In genomic region chr10:95323393-95324277, GRCm38 (mm10) we compare ENCODE assay signal across 1 mouse cellular context.
TF ChIP-seq lines count a peak whose summit lies in the region.

Gene Cradd (minus strand): TSS chr10:95324133.

TF ChIP-seq in CH12.LX, 34 proteins besides CTCF, POLR2A, EP300 and RAD21 (continued from another document):
- TF ChIP-seq JUN (IDR thresholded peaks at IDR 0.05; ENCODE audit: insufficient read depth, low read depth, low read length) (peak; percentile 35; the same call in 1 of the 2 replicates), ELF1 (IDR thresholded peaks at IDR 0.05; ENCODE audit: low read depth, low read length) (peak; percentile 97), CHD2 (IDR thresholded peaks at IDR 0.05; ENCODE audit: low read length) (peak; percentile 44; the same call in 1 of the 2 replicates), IRF4 (IDR thresholded peaks at IDR 0.05; ENCODE audit: low read depth, low read length) (0 out of 2 replicates have a peak, but pooled peaks have one; percentile 27), NELFE (IDR thresholded peaks at IDR 0.05; ENCODE audit: low read depth, low read length) (peak; percentile 77), CHD1 (IDR thresholded peaks at IDR 0.05; ENCODE audit: low read depth, low read length) (peak; percentile 83), MAFK (IDR thresholded peaks at IDR 0.05; ENCODE audit: insufficient replicate concordance, low read length) (0 out of 2 replicates have a peak, but pooled peaks have one; percentile 9), ZKSCAN1 (IDR thresholded peaks at IDR 0.05; ENCODE audit: borderline replicate concordance, low read depth, low read length) (no peak), E2F4 (IDR thresholded peaks at IDR 0.05; ENCODE audit: insufficient replicate concordance, low read depth, low read length) (peak; percentile 90), MYC (IDR thresholded peaks at IDR 0.05; ENCODE audit: low read depth, low read length) (peak; percentile 66; the same call in 1 of the 2 replicates), MAZ (IDR thresholded peaks at IDR 0.05; ENCODE audit: low read depth, low read length) (0 out of 2 replicates have a peak, but pooled peaks have one; percentile 22), ETS1 (conservative IDR thresholded peaks at IDR 0.05; ENCODE audit: low read depth, low read length) (no peak; the same call in 1 of the 2 replicates), SIN3A (IDR thresholded peaks at IDR 0.05; ENCODE audit: low read length) (peak; percentile 77), BHLHE40 (IDR thresholded peaks at IDR 0.05; ENCODE audit: low read depth, low read length) (peak; percentile 62), UBTF (IDR thresholded peaks at IDR 0.05; ENCODE audit: low read depth, low read length) (no peak; the same call in 1 of the 2 replicates), NRF1 (IDR thresholded peaks at IDR 0.05; ENCODE audit: low read depth, low read length) (peak; percentile 91), SMC3 (IDR thresholded peaks at IDR 0.05; ENCODE audit: low read depth, low read length) (peak; percentile 15), ZMIZ1 (IDR thresholded peaks at IDR 0.05; ENCODE audit: low read depth, low read length) (peak; percentile 80), ZC3H11A (IDR thresholded peaks at IDR 0.05; ENCODE audit: low read depth, low read length) (no peak), HCFC1 (IDR thresholded peaks at IDR 0.05; ENCODE audit: low read depth, low read length) (peak; percentile 95)
